Mouse (Mus musculus) heart, postnatal 0 days (tissue): ENCODE results near the gene Cdkal1. TPM values are rescaled to one million over a fixed set of nuclear protein-coding genes. Genes with fewer than 3 reads are reported as not detected.
A peak's percentile ranks its signal among the peaks of the same experiment; 100 is the strongest.

Experiments used
- ATAC-seq: fragments of 200-750 bp; cut with Nextera tagmentation; 2 replicates; pipeline ENCODE4 v1.8.0; 2017; ENCODE audit warnings: low read depth, moderate number of reproducible peaks, moderate library complexity; ENCODE audit not compliant: insufficient read depth
- DNase-seq: peaks from one replicate; pipeline ENCODE4 v3.0.0-alpha.2; 2016; ENCODE audit warnings: low spot score
- H3K27ac ChIP-seq: fragments of 300-500 bp; sonication (generic); 2 replicates; pipeline ENCODE4 v1.5.1; 2014; ENCODE audit warnings: low read depth, mild to moderate bottlenecking
- H3K27me3 ChIP-seq: fragments of 300-500 bp; sonication (generic); 2 replicates; pipeline ENCODE4 v1.6.1; 2014; ENCODE audit warnings: low read length, mixed read lengths; ENCODE audit not compliant: control insufficient read depth, insufficient read depth
- H3K36me3 ChIP-seq: fragments of 300-500 bp; sonication (generic); replicated peaks from 2 replicates; pipeline ENCODE4 v1.6.1; 2014; ENCODE audit warnings: low read length, mixed read lengths; ENCODE audit not compliant: control insufficient read depth, insufficient read depth
- H3K4me1 ChIP-seq: fragments of 300-500 bp; sonication (generic); 2 replicates; pipeline ENCODE4 v1.6.1; 2014; ENCODE audit warnings: antibody characterized with exemption; ENCODE audit not compliant: control insufficient read depth, insufficient read depth
- H3K4me2 ChIP-seq: fragments of 300-500 bp; sonication (generic); 2 replicates; pipeline ENCODE4 v1.6.1; 2014; ENCODE audit warnings: low read depth, mild to moderate bottlenecking, low read length, moderate library complexity
- H3K4me3 ChIP-seq: fragments of 300-500 bp; sonication (generic); 2 replicates; pipeline ENCODE4 v1.5.1; 2014; ENCODE audit warnings: low read depth, low read length
- H3K9ac ChIP-seq: fragments of 300-500 bp; sonication (generic); replicated peaks from 2 replicates; pipeline ENCODE4 v1.6.1; 2014; ENCODE audit warnings: low read depth, low read length, mixed read lengths
- H3K9me3 ChIP-seq: fragments of 300-500 bp; sonication (generic); replicated peaks from 2 replicates; pipeline ENCODE4 v1.6.1; 2016; ENCODE audit warnings: low read length; ENCODE audit not compliant: control insufficient read depth
- CTCF ChIP-seq: IDR thresholded peaks from 2 replicates; pipeline ENCODE4 v1.5.1; 2016; ENCODE audit warnings: antibody characterized with exemption, control low read depth, low read depth
- EP300 ChIP-seq: IDR thresholded peaks from 2 replicates; pipeline ENCODE4 v1.6.1; 2016; ENCODE audit warnings: antibody characterized with exemption, low read depth
- WGBS: fragments of 180-500 bp; shearing (Covaris S2); extraction: QIAGEN DNeasy Blood & Tissue Kit; methylation state at CpG from one replicate; pipeline ENCODE4 v1.1.7; 2014; 5-methylcytosine and 5-hydroxymethylcytosine counted together
- polyA plus RNA-seq: library from polyadenylated mRNA; unstranded; fragments of >200 nt; fragmentation: Nextera tagmentation; extraction: Ambion mirVana; gene quantifications from 2 replicates; pipeline ENCODE4 v1.2.1, GENCODE M21; 2015
- total RNA-seq: library from RNA; depleted of rRNA; stranded (reverse); fragments of >200 nt; gene quantifications from 2 replicates; pipeline ENCODE4 v1.2.3, GENCODE M21; 2014; ENCODE audit warnings: low replicate concordance

Cdkal1 gene
- total and polyA plus RNA-seq, 2 experiments from 2014 or later, result 9.6 to 17.6 TPM

DNA sequence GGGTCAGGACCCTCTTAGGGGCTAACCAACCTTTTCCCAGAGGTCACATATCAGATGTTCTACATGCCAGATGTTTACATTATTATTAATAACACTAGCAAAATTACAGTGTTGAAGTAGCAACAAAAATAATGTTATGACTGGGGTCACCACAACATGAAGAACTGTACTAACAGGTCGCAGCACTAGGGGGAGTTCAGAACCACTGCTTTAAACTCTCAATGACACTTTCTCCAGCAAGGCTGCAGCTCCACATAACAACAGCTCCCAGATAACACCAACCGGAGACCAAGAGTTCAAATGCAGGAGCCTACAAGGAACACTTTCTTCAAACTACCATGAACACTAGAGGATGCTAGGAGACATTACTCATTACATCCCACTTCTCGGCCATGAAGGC is 111.3 kb downstream of the Cdkal1 start:
- no peak overlapping the region for H3K9ac ChIP-seq
- no peaks in the 10 kb centered on the region for H3K27me3 ChIP-seq
- no peak for TF ChIP-seq EP300
- TF ChIP-seq CTCF, result peak; percentile 37
- DNase-seq (peak; percentile 28), ATAC-seq (no peak)
- H3K4me1 ChIP-seq, result no peaks in the 10 kb centered on the region
- H3K4me2 ChIP-seq, result no peak overlapping the region
- H3K27ac ChIP-seq, result no peak overlapping the region
- no peak overlapping the region for H3K4me3 ChIP-seq
- 64% methylated on average over 3 of the region's 3 CpGs for WGBS
- no peaks in the 10 kb centered on the region for H3K9me3 ChIP-seq
- no peaks in the 10 kb centered on the region for H3K36me3 ChIP-seq

DNA sequence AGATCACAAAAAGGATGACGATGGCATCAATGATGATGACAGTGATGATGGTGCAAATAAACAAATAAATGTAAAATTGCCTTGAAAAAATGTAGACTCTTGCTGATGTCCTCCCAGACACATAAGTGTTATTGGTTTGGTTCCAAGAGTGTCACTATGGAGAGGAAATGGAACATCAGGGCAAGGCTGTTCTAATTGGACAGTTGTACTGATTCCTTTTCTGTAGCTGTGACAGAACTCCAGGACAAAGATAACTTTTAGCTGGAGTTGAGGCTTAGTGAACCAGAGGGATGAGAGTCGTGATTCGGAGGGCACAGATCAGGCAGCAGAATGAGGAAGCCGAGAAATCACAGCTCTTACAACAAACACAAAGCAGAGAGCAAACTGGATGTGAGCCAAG is 111.7 kb downstream of the Cdkal1 start:
- no peak for TF ChIP-seq CTCF
- no peak for TF ChIP-seq EP300
- H3K27me3 ChIP-seq, result no peaks in the 10 kb centered on the region

DNA sequence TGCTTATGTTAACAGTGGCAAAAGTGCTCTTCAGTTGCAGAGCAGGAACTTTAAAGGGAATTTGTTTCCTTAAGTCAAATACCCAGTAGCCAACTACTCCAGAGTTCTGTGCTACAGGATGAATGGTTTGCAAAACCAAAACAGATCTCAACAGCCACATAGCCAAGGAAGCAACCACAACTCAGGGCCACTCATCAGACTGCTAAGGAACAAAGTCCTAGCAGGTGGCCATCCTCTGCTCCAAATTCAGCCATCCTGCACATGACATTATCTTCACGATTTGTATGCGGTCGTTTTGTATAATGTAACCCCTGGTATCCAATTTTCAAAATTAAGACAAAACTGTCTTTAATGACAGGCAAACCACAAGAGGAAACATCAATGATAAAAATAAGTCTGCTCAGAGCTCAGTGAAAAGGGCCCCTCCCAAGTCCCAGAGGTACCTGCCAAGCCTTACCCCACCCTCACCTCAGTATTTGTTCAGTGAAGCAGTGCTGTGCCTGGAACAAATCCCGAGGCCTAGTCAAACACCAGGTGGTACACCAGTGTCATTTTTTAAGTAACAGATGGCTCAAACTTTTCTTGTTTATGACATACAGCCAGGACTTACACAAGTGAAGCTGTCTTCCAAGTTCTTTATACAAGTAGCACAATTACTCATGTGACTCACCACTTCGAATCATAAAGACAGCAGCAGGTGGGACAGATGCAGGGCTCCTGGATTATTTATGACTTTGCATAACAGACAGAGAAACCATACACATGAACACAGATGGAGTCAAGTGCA is 117.6 kb downstream of the Cdkal1 start:
- DNase-seq, result no peak
- Histone ChIP-seq H3K9me3 (no peaks in the 10 kb centered on the region), H3K27ac (no peak overlapping the region), H3K36me3 (no peaks in the 10 kb centered on the region), H3K9ac (no peak overlapping the region), H3K4me3 (no peak overlapping the region), H3K4me1 (peaks cover 8% of the 10 kb centered on the region), H3K4me2 (no peak overlapping the region), H3K27me3 (no peaks in the 10 kb centered on the region)
- WGBS, result 82% methylated on average over 5 of the region's 5 CpGs
- no peak for ATAC-seq
- TF ChIP-seq EP300 (no peak), CTCF (no peak)

More for the DNA sequence above, 111.7 kb downstream of the Cdkal1 start:
- no peak overlapping the region for H3K27ac ChIP-seq
- H3K9me3 ChIP-seq, result no peaks in the 10 kb centered on the region
- H3K4me3 ChIP-seq, result no peak overlapping the region
- no peak overlapping the region for H3K9ac ChIP-seq
- ATAC-seq (no peak), DNase-seq (no peak)
- H3K4me1 ChIP-seq, result no peaks in the 10 kb centered on the region
- WGBS, result 44% methylated on average over 4 of the region's 4 CpGs
- no peak overlapping the region for H3K4me2 ChIP-seq
- no peaks in the 10 kb centered on the region for H3K36me3 ChIP-seq

DNA sequence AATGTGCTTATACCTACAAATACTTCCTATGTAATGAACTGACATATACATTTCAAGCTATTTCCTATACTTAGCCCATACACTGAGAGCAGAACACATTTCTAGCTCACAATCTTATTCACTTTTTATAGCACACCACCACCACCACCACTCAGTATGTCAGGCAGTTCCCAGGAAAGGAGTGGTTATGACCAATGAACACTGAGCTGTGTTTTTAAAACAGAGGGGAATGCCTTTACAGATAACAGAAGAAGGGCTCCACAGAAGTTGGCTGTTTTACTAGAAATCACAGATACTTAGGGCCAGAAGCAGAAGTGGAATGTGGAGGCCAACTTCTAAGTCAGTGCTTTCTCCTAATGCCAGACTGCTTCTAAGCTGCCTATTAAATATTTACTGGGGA is 121.0 kb downstream of the Cdkal1 start:
- no peaks in the 10 kb centered on the region for H3K9me3 ChIP-seq
- no peaks in the 10 kb centered on the region for H3K36me3 ChIP-seq
- no peak overlapping the region for H3K27ac ChIP-seq
- DNase-seq (no peak), ATAC-seq (no peak)
- no peak overlapping the region for H3K4me3 ChIP-seq
- no peak for TF ChIP-seq EP300
- no peak for TF ChIP-seq CTCF
- H3K4me2 ChIP-seq, result no peak overlapping the region
- no peak overlapping the region for H3K9ac ChIP-seq
- peaks cover 8% of the 10 kb centered on the region for H3K4me1 ChIP-seq
- H3K27me3 ChIP-seq, result no peaks in the 10 kb centered on the region

DNA sequence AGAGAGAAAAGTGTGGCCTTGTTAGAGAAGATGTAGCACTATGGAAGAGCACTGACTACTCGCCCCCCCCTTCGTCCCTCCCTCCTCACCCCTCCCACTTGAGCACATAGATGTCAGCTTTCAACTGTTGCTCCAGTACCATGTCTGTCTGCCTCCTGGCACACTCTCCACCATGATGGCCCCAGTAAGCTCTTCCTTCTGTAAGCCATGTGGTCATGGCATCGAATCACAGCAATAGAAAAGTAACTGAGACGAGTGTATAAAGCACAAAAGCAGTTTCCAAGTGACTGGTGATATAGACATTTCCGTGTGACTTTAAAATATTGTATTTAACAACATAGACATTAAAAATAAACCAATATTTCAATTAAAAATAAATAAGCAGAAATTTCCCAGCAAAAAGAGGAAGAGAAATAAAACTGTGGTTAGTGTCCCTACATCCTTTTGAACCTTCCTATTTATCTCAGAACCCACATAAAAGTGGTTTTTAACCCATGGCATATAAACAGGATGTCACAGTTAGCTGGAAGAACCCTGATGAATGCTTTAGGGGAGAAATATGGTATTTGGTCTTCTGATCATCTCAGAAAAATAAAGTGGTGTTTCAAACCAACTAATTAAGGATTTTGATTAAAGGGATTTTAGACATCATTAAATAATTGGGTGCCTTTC is 129.2 kb downstream of the Cdkal1 start:
- no peaks in the 10 kb centered on the region for H3K36me3 ChIP-seq
- DNase-seq, result no peak
- H3K9me3 ChIP-seq, result no peaks in the 10 kb centered on the region
- no peak for ATAC-seq
- 85% methylated on average over 5 of the region's 5 CpGs for WGBS
- H3K9ac ChIP-seq, result no peak overlapping the region
- H3K4me3 ChIP-seq, result no peak overlapping the region
- no peak overlapping the region for H3K27ac ChIP-seq
- H3K27me3 ChIP-seq, result no peaks in the 10 kb centered on the region
- H3K4me2 ChIP-seq, result no peak overlapping the region
- H3K4me1 ChIP-seq, result no peaks in the 10 kb centered on the region
- no peak for TF ChIP-seq CTCF
- TF ChIP-seq EP300, result no peak

DNA sequence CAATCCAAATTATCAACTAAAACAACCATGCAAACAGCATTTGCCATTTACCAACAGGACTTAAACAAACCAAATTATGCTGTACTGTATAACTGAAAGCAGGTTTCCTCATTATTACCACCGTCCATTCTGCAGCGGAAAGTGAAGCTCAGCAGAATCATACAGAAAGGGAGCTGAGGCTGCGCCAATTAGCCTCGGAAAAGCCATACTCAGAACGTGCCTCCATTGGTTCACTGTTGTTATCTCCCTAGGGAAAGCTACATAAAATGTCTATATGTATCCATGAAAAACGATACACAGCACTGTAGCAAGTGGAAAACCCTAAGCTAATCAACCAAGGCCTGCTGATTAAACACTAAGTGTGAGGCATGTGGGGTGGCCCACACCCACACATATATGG is 130.6 kb downstream of the Cdkal1 start:
- 82% methylated on average over 6 of the region's 6 CpGs for WGBS
- no peak for TF ChIP-seq CTCF
- TF ChIP-seq EP300, result no peak
- ATAC-seq (no peak), DNase-seq (no peak)
- Histone ChIP-seq H3K27me3 (no peaks in the 10 kb centered on the region), H3K4me2 (no peak overlapping the region), H3K4me3 (no peak overlapping the region), H3K27ac (no peak overlapping the region), H3K36me3 (no peaks in the 10 kb centered on the region), H3K9ac (no peak overlapping the region), H3K4me1 (no peaks in the 10 kb centered on the region), H3K9me3 (no peaks in the 10 kb centered on the region)
